Mouse (Mus musculus): Measurements from ENCODE around the gene Mcf2l.

Mcf2l gene

DNA sequence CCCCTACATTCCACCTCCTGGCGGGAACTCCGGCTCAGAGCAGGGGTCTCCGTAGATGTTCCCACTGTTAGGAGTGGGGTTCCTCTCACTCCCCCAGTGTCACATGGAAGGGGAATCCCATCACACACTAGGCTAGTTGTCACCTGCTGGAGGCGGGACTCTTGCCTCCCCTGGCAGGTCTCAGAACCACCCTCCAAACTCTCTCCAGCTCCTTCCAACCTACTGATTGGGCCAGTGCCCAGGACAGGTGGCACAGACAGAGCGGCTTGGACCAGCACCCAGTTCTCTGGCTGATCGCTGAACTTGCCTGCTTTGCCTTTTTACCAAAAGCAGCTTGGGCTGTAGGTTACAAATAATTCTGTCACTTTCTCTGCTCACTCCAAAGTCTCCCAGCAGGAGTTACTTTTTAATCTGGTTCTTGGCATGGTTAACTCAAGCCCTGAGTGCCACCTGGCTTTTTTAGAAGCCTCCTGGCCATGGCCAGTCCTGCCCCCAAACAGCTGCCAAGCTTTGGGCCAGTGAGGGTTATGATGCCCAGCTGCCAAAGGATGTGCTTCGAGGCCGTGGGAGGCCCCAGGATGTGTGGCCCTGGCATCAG, 687 bp downstream of the Mcf2l start:
- peak; percentile 55 to 65 for DNase-seq

DNA sequence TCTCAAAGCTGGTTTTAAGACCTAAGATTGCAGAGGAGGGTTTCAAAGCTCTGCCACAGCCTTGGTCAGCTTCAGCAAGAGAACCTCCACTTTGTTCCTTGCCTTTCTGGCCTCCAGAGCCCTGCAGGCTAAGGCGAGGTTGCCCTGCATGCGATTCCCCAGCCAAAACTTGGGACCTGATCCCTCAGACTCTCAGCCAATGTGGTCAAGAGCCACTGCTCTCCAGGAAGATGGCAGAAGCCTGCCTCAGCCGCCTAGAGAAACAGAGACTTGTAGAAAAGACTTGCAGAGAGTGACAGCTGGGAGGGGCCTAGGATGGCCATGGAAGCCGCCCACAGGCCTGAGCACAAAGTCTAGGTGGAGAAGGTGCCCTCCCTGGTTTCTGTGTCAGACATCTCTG, 1.4 kb downstream of the Mcf2l start:
- DNase-seq, result no peak

DNA sequence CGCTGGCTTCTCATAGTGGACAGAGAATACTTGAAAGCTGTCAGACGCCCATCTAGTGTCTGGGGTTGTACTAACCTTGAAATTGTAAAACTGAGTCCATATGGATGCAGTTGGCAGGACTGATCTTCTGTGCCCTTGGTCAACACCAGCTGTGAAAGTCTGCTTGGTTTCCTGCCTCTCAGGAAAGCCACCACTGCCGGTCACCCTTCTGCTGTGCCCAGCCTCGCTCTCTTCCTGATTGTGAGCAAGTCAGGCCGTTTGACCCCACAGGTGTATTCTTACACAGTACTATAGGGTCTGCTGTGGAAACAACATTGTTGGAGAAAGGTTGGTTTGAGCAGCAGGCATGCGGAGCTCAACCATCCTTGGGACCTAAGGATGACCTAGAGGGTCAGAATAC, 3.5 kb downstream of the Mcf2l start:
- no peak for DNase-seq

DNA sequence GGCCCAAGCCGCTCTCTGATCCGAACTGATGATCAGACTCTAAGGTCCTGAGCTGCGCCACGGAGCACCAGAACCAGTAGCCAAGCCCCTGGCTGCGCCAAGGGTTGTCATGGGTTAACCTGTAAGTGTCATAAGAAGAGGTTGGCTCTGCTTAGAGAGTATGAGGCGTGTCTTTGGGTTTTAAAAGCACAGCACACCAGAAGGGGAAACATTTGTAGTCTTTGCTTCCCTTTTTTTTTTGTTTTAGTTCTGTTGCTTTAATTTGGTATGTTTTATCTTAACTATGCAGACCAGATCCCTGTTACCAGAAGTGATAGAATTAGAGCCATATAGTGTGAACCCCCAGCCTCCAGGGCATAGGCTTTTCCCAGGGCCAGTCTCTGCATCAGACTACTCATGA, 6.6 kb downstream of the Mcf2l start:
- no peak for DNase-seq

DNA sequence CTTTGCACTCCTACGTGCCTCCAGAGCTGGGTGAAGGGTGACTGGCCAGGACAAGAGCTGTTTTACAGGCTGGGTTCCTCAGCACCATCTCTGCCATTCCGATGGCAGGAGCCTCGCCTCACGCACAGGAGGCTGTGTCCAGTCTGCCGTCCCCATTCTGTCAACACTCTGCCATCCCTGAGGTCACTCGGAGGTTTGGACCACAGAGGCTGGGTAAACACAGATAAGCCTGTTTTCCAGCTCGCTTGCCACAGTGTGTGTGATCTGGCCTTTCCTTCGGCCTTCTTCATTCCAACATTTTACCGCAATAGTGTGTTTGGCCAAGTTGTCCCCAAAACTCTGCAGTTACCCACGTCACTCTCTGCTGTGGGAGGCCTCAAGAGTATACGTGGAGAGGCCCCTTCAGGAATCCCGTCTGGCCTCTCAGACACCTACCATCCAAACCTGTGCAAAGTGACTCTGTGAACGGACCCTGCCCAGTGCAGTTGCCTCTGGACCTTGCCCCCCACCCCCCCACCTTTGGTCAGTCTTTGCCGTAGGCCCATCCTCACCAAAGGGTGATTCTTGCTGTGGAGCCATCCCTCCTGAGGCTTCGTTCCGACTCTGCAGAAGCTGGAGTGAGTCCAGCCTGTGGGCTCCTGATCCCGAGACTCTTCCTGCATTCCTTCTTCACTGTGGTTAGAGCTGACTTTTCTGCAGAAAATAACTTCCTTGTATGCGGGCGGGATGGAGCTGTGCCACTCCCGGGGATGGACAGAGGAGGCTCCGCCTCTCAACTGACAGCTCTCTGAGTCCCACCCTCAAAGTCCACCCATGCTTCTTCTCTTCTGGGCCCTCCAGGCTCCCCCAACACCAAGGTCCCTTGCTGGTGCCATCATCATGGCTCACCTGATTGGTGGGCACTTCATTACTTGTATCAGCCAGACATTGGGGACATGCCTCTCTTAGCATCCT, 9.7 kb downstream of the Mcf2l start:
- DNase-seq, result peak in 1 of 2 experiments; percentile 28

DNA sequence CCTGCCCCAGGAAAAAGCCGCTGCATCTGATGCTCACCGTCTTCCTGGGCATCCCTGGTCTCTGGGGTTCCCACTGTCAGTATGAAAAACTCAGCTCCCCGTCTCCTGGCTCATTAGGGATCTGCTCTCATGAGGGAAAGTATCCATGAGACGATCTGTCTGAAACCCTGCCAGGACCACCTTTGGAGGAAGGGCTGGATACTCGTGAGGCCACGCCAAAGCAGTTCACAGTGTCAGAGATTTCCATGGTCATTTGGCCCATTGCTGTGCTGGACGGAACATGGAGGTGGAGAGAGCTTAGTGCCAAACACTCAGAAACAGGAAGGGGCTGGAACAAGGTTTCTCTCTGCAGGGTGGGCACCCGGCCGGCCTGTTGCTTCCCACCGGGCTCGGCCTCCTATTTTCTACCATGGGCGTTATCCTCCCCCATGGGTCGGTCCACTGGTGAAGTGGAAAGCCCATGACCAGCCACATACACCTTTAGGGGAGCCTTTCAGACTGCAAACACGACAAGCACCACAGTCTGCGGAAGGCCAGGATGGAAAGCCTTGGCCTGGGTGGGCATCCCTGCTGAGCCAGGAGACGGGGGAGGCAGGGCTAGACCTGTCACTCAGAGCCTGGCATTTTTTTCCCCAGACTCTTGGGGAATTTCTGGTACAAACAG, 14.3 kb downstream of the Mcf2l start:
- no peak for DNase-seq

DNA sequence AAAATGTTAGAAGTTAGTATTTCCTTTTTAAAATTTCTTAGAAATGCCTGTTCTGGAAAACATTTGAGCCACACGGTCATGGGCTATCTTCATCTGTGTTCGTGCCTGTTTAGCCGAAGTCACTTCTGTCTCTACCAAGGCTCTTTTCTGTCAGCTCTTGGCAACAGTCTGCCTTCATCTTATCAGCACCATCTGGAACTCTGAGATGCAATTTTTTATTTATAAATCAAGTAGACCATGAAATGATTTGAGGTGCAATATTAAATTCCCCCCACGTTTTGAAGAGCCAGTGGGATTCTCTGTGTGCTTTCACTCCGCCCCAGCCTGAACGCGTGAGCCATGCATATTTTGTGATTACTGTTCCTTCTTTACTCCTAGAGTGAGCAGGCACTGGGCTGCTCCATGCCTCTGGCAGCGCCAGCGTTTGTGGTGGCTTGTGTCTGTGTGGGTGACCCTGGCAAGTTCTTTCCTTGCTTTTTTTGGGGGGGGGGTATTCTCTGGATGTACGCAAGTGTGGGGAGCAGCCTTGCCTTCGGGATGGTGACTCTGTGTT, 15.5 kb downstream of the Mcf2l start:
- DNase-seq, result no peak

DNA sequence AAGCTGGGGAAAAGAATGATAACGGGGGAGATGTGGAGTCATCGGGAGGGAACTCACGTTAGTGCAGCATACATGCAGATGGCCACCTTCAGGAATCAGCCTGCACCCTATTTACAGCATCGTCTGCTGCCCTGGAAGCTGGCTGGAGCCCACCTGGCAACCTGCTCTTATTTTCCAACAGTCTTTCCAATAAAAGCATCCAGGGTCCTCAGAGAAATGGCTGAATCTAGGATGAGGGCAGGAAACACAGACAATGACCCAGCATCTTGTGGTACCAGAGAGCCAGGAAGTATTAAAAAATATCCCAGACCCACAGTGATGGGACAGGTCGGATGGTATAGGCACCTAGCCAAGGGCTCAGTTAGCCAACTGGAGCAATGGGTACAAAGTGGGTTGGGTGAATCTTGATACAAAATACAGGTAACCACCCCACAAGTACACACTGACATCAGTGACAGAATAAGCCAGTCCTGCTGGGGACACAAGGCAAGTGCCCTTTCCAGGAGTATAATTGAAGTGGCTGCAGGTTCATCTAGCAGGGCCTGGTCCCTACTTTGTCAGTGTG, 19.4 kb downstream of the Mcf2l start:
- DNase-seq, result no peak

DNA sequence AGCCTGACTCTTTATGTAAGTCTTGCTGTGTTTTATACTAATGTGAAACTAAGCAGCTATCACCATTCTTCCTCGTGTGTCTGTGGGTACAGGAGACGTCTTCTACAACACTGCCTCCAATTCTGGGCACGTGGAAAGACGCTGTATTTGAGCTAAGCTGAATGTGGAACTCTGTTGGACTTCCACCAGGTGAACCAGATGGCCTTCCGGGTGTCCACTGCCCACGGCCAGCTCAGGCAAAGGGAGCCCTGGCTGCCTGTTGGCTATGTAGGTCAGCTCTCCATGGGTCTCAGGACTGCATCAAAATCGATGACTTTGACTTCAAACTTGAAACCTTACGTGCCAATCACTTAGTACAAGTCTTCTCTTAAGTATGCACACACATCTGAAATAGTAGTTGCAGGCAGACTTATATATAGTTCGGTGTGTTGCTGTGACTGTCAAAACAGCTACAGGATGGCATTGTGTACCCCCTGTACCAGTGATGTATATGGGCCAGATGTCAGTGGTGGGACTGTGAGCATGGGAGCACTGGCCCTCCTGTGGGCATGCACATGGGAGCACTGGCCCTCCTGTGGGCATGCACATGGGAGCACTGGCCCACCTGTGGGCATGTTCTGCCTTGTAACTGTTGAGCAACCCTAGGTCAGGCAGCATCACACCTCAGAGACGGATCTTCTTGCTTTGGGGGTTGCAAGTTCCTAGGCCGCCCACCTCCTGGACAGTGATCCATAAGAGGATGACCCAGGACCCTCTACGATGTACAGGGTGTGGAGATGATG, 20.4 kb downstream of the Mcf2l start:
- no peak for DNase-seq

DNA sequence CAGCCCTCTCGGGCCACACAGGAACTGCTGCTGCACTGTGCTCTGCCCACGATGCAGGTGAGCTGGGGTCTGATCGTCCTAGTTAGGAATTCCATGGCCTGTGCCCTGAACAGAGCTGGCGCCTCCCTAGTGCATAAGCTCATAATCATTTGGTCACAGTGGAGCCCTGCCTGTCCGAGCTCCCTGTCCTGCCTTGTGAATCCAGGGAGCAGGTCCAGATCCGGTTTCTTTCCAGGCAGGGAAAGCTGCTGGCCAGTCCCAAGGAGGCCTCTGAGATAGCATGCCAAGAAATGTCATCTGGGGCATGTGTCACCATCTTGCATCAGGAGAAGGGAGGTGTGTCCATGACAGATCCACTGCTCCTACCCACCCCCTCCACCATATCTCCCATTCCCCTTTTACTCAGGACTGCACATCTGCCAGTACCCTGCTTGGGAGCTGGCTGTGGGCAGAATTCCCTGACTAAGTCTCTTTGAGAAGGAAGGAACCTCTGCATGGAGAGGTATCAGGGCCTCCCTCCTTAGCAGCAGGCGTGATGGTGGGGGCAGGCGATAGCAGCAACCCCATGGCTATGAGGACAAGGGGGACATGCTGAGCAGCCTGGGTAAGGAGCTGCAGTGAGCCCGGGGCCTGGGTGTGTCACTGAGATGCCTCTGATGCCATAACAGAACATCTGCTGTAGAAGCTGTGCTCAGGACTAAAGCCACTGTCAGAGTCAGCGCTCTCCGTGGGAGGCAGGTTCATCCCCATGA, 21.4 kb downstream of the Mcf2l start:
- DNase-seq, result no peak

DNA sequence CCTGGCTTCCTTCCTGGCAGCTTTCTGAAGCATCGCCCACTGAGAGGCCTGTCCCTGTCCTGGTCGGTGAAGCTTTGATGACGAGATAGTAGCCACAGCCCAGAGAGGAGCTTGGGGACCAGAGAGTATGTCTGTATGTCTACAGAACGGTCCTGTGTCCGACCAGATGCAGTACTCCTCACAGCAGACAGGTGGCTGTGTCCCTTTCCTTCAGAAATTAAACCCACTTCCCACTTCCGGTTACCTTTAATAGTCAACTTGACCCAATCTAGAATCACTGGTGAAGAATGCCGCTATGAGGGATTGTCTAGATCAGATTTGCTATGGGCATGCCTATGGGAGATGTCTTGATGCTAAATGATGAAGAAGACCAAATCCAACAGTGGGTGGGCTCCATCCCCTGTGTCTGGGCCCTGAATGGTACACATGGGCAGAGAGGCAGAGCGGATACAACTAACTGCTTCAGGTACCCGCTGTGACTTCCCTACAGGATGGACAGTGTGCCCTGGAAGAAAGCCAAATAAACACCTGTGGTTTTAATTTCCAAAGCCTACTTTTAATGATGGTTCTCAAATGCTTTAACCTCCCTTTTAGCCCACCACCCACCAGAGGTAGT, 22.0 kb downstream of the Mcf2l start:
- DNase-seq, result no peak

DNA sequence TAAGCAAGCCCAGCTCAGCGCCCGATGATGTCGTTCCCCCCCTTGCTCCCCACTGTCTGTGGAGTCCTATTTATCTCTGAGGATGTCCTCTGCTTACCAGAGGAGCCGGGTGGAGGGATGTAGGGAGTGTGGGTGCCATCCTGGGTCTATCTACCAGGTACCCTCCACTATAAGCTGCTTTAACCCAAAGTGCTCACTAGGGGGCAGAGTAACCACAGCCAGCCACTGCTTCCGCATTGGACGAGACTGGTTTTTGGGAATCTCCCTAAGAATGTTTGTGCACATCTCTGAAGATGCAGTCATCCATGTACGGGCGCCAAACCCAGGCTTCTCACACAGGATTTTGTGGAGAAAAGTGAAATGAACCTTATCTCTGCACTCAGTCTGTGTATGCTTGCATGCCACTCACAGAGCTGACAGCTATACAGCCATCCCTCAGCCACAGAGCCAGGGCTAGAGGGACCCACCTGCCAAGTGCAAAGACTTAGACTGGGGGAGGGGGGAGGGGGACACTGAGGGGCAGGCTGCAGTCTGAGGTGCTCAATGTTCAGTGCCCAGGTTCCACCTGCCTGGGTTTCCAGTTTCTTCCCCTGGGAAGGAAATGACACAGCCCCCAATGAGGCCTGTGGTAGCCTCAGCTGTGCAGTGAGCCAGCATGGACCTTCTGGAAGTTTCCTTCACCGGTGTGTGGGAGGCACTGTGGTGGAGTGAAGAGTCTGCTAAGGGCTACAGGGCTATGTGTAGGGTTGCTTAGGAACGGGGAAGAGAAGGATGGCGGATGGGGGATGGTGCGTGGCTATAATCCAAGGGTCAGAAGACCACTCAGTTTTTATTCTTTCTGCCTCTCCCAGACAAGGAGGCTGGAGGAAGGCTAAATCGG, 23.1 kb downstream of the Mcf2l start:
- DNase-seq, result peak; percentile 30 to 63

DNA sequence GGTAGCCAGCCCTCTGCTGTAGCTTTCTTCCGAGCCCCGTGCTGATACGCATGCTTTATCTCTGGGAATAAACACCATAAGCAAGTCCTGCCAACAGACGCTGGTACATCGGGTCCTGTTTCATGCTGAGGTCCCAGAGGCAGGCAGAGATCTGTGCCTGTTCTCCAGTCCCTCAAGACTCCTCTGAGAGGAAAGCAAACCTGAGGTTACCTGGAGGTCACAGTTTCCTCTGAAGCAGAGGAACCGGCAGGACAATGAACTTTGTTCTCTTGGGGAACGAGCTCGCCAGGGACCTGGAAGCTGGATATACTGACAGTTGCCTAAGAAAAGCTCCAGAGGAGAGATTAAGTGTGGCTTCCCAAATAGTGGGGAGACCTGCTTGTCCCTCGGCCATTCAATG, 24.2 kb downstream of the Mcf2l start:
- peak in 1 of 2 experiments; percentile 35 for DNase-seq

DNA sequence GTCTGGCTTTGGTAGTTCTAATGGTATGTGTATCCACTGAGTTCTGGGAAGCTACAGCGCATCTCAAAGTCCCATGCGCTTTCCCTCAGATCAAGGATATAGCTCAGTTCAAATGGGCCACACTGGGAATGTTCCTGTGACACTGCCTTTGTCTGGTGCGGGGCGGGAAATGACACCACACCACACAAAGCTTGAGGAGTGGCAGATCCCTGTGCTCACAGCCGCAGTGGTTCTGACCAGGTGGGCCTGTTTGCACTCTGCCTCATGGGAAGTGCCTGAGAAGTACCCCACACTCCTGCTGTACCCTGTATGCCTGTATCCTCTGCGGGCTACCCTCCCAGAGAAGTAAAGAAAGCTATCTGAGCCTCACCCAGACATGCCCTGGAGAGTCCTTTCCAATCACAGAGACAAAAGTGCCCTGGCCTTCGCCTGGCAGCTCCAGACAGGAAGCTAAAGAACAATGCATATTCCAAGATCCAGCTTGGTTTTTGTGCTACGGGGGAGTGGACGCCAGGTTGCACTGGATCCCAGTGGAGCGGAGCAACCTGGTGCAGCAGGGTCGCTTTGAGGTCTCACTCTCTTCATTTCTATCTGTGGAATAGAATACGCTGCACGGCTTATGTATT, 30.3 kb downstream of the Mcf2l start:
- no peak for DNase-seq

DNA sequence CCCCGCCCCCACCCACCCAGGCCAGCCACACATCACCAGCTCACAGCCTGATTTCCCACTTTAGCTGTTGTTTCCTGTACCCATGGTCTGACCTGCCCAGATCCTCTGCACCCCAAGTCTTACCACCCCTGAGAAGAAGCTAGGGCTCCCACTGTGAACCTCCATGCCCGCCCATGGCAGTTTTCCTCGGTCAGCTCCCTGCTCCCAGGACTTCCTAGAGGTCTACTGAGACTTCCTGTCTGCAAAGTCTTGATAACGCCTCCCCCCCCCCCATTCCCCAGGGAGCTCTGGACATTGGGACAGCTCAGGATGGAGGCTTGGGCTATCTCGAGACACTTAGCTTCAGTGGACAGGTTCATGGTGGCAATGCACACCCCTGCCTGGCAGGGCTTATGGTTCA, 31.5 kb downstream of the Mcf2l start:
- no peak for DNase-seq

DNA sequence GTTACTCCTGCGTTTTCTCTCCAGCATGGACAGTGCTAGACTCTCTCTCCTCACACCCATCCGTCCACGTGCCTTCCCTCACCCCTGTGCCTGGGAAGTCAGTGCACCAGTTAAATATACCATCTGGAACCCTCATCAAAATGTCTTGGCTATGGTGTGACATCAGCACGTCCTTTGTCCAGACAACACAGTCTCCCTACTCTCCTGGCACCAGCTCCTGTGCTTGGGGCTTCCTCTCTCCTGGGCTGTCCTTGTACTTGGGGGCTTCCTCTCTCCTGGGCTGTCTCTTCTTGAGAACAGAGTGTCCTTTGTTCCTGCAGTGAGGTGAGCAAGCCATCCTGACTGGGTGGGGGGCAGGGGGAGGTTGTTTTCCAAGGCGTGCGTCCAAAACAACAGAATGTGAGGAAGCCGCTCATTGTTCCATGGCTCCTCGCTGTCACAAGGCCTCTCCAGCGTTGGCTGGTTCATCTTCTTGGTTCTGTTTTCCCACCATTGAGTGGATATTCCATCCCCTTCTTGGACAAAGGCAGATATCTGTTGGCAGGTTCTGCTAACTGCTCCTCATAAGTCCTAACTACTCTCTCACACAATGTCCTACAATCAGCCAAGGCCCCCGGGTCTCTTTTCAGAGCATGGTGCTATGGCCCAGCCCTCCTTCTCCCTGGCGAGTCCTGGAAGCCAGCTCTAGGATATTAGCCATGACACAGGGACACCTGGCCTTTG, 32.2 kb downstream of the Mcf2l start:
- DNase-seq, result peak; percentile 72 to 78

DNA sequence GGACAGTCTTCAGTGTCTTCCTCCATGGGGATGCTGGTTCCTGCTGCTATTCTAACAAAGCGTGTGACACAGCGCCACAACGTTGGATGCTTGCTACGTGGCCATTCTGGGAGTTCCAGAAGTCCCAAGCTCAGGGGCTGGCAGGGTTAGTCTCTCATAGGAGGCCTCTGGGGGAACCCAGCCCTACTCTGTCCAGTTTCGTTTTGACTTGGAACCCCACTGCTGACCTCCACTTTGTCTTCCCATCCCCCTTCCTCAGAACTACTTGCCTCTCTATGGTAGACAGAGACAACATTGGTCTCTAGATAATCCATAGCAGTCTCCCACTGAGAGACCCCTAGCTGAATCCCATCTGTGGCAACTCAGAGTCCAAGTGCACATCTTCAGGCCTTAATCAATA, 33.0 kb downstream of the Mcf2l start:
- DNase-seq, result no peak

DNA sequence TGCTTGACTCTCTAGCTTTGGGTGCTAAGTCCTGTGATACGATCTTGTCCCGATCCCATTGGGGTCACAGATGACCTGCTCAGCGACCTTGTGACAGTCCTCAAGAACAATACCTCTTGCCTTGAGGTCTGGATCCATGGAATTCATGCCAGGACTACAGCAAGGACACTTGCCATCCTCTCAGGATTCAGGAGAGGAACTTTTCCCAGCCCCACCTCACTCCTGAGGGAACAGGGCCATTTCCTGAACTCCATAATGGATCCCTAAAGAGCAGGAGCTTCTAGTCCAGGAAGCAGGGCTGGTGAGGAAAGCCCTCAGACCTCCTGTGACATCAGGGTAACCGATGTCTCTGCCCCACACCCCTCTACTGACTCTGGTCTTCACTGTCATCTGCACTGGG, 34.1 kb downstream of the Mcf2l start:
- DNase-seq, result no peak

DNA sequence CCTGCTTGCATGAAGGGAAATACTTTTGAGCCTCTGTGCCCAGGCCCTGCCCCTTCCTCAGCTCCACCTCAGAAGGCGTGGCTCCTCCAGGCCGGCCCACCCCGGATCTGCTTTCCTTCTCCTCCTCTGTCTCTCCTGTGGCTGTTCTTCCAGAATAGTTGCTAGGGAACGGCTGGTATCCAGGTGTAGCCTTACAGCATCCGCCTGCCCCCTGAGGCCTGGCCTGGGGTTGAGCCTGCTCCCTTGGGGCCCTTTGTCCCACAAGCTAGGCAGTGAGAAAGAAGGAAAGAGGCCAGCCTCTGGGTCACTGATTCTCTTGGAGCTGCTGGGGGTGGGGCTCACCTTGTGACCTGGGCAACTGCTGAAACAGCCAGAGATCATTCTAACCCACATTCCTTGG, 38.4 kb downstream of the Mcf2l start:
- peak; percentile 24 to 61 for DNase-seq
